Mouse (Mus musculus) midbrain, embryonic 16.5 days (tissue): ENCODE measurements around the gene Nkx3-2. TPM values are rescaled to one million over a fixed set of nuclear protein-coding genes. Genes with fewer than 3 reads are reported as not detected.

ENCODE experiments used
- ATAC-seq: fragments of 200-750 bp; cut with Nextera tagmentation; 2 replicates; pipeline ENCODE4 v1.8.0; 2017; ENCODE audit warnings: moderate TSS enrichment
- H3K27ac ChIP-seq: fragments of 300-500 bp; sonication (generic); 2 replicates; pipeline ENCODE4 v1.5.1; 2014; ENCODE audit warnings: mild to moderate bottlenecking, low read length, mixed read lengths
- H3K27me3 ChIP-seq: fragments of 300-500 bp; sonication (generic); 2 replicates; pipeline ENCODE4 v1.6.1; 2014; ENCODE audit warnings: low read depth, low read length, mixed read lengths; ENCODE audit not compliant: control insufficient read depth, insufficient read depth
- H3K36me3 ChIP-seq: fragments of 300-500 bp; sonication (generic); 2 replicates; pipeline ENCODE4 v1.6.1; 2014; ENCODE audit warnings: mild to moderate bottlenecking, low read length, moderate library complexity, mixed read lengths; ENCODE audit not compliant: control insufficient read depth, insufficient read depth
- H3K4me1 ChIP-seq: fragments of 300-500 bp; sonication (generic); 2 replicates; pipeline ENCODE4 v1.6.1; 2014; ENCODE audit warnings: mild to moderate bottlenecking, low read length, mixed read lengths; ENCODE audit not compliant: control insufficient read depth, insufficient read depth
- H3K4me2 ChIP-seq: fragments of 300-500 bp; sonication (generic); 2 replicates; pipeline ENCODE4 v1.6.1; 2014; ENCODE audit warnings: mild to moderate bottlenecking, low read length, mixed read lengths
- H3K4me3 ChIP-seq: fragments of 300-500 bp; sonication (generic); 2 replicates; pipeline ENCODE4 v1.5.1; 2014; ENCODE audit warnings: low read depth, mild to moderate bottlenecking, low read length, moderate library complexity, mixed read lengths
- H3K9ac ChIP-seq: fragments of 300-500 bp; sonication (generic); 2 replicates; pipeline ENCODE4 v1.6.1; 2014; ENCODE audit warnings: low read depth, low read length, mixed read lengths
- H3K9me3 ChIP-seq: fragments of 300-500 bp; sonication (generic); replicated peaks from 2 replicates; pipeline ENCODE4 v1.6.1; 2014; ENCODE audit warnings: mild to moderate bottlenecking, low read length, mixed read lengths; ENCODE audit not compliant: control insufficient read depth, poor library complexity, severe bottlenecking
- WGBS: fragments of 180-500 bp; shearing (Covaris S2); extraction: QIAGEN DNeasy Blood & Tissue Kit; methylation state at CpG from one replicate; pipeline ENCODE4 v1.1.7; 2014; 5-methylcytosine and 5-hydroxymethylcytosine counted together
- polyA plus RNA-seq: library from polyadenylated mRNA; unstranded; fragments of >200 nt; fragmentation: Nextera tagmentation; extraction: Ambion mirVana; gene quantifications from 2 replicates; pipeline ENCODE4 v1.2.1, GENCODE M21; 2015

Gene Nkx3-2
- polyA plus RNA-seq, 1 experiment from 2014 or later = not detected

DNA sequence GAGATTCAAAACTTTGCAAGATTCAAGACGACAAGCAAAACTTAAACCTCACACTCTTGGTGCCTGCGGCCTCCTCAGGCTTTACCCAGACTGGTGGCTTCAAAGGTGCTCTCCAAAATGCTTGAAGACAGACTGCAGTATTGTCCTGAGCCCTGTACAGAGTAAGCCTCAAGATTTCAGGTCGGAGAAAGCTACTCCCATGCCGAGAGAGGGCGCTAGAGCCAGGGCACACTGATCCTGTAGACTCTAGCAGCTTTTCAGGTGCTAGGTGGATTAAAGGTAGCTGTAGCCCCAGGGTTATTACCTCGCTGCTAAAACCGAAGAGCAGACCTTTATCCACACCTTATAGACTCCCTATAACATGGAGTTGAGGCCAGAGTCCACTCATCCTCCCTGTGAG, 20.1 kb downstream of the Nkx3-2 start:
- ATAC-seq = no peak
- Histone ChIP-seq H3K9ac (no peak overlapping the region), H3K4me2 (no peak overlapping the region), H3K36me3 (no peaks in the 10 kb centered on the region), H3K4me3 (no peak overlapping the region), H3K4me1 (no peaks in the 10 kb centered on the region), H3K27me3 (peaks cover 54% of the 10 kb centered on the region), H3K9me3 (no peaks in the 10 kb centered on the region), H3K27ac (no peak overlapping the region)
- 14% methylated on average over 7 of the region's 7 CpGs for WGBS

DNA sequence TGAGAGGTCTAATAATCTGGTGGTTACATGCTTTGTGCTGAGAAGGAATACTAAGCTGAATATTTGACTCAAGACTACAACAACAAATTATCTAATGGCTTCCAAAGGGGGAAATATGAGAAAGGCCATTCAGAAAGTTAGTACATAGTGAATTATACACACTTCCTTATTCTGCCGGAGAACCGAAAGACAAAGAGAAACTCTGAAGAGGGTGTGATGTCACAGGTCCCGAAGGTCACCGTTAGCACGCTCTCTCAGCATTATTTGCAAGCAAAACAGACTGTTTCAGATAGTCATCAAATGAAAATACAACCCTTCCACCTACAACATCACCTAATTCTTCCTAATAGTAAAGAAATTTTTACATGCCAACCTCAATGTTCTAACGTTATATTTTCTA, 25.5 kb downstream of the Nkx3-2 start:
- no peaks in the 10 kb centered on the region for H3K36me3 ChIP-seq
- H3K4me2 ChIP-seq = no peak overlapping the region
- H3K9me3 ChIP-seq = no peaks in the 10 kb centered on the region
- no peaks in the 10 kb centered on the region for H3K4me1 ChIP-seq
- H3K27me3 ChIP-seq = peaks cover 8% of the 10 kb centered on the region
- H3K9ac ChIP-seq = no peak overlapping the region
- no peak overlapping the region for H3K4me3 ChIP-seq
- ATAC-seq = no peak
- 67% methylated on average over 6 of the region's 6 CpGs for WGBS
- H3K27ac ChIP-seq = no peak overlapping the region

DNA sequence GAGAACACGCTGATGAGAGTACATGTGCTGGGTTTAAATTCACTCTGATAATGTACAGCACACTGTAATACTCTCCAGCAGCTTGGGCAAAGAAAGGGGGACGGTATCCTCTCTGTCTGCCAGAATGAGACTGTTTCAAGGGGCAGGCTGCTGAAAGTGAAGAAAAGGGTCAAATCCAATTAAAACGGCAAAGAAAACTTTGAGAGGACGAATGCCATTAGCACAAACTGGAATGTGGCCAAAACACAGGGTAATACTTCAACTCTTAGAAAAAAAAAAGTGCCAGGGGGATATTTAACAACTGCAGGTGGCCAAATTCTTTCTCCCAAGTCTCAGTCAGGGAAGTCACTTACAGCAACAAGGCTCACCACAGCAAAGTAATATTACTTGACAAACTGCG, 27.3 kb downstream of the Nkx3-2 start:
- H3K9me3 ChIP-seq = no peaks in the 10 kb centered on the region
- no peak overlapping the region for H3K4me3 ChIP-seq
- no peaks in the 10 kb centered on the region for H3K4me1 ChIP-seq
- no peaks in the 10 kb centered on the region for H3K36me3 ChIP-seq
- no peak overlapping the region for H3K4me2 ChIP-seq
- no peak overlapping the region for H3K9ac ChIP-seq
- no peak for ATAC-seq
- WGBS = 45% methylated on average over 5 of the region's 5 CpGs
- no peaks in the 10 kb centered on the region; the same call in 1 of the 2 replicates for H3K27me3 ChIP-seq
- H3K27ac ChIP-seq = no peak overlapping the region

DNA sequence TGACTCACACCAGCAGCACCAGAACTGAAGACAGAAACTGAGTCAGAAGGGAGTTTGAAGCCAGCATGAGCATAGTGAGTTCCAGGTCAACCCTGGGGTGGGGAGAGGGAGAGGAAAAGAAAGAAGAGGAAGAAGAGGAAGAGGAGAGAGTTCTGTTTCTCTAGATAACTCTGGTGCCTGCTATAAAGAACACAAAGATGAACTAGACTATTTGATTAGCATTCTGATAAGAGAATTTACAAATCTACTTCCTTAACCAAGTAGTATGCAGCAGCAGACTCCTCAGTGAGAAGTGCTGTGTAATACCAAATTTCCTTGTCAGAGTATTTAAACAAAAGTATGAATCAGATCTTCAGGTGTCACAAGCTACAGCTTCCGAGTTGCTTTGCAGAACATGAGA, 37.3 kb downstream of the Nkx3-2 start:
- Histone ChIP-seq H3K9me3 (no peaks in the 10 kb centered on the region), H3K4me1 (no peaks in the 10 kb centered on the region), H3K36me3 (no peaks in the 10 kb centered on the region), H3K9ac (no peak overlapping the region), H3K27ac (no peak overlapping the region), H3K27me3 (no peaks in the 10 kb centered on the region), H3K4me3 (no peak overlapping the region), H3K4me2 (no peak overlapping the region)
- 85% methylated on average over 1 of the region's 1 CpGs for WGBS
- ATAC-seq = no peak

DNA sequence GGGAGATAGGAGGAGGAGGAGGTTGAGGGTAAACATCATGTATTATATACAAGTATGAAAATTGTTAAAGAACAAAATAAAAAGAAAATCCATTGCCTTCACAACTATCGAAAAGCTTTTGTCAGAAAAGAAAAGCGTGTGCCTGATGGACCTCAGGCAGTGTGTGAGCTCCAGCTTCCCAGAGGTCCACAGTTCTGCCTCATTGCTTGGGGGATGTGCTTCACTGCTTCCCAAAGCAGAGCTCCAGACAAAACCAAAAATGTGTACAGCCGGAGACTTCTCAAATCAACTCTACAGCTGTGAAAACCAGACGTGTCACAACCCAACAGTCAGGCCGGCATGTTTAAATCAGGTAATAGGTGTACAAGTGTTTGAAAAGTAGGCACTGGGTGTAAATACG, 38.7 kb downstream of the Nkx3-2 start:
- Histone ChIP-seq H3K9me3 (no peaks in the 10 kb centered on the region), H3K27me3 (no peaks in the 10 kb centered on the region), H3K27ac (no peak overlapping the region), H3K4me2 (no peak overlapping the region), H3K4me1 (no peaks in the 10 kb centered on the region), H3K4me3 (no peak overlapping the region), H3K36me3 (no peaks in the 10 kb centered on the region), H3K9ac (no peak overlapping the region)
- no peak for ATAC-seq
- 55% methylated on average over 6 of the region's 6 CpGs for WGBS

Other genes with a start within 250 kb of the Nkx3-2 start
- 61.7 and 62.0 TPM in 2 replicates for gene Rab28, start 56.3 kb downstream of the Nkx3-2 start, polyA plus RNA-seq
- 26.3 and 28.3 TPM in 2 replicates for gene Bod1l, start 79.8 kb upstream of the Nkx3-2 start, polyA plus RNA-seq